Mouse (Mus musculus): ENCODE results near the gene 1700029H14Rik. TPM values are rescaled to one million over a fixed set of nuclear protein-coding genes. Genes with fewer than 3 reads are reported as not detected.

1700029H14Rik gene
- total and polyA plus RNA-seq, 3 experiments = not detected

DNA sequence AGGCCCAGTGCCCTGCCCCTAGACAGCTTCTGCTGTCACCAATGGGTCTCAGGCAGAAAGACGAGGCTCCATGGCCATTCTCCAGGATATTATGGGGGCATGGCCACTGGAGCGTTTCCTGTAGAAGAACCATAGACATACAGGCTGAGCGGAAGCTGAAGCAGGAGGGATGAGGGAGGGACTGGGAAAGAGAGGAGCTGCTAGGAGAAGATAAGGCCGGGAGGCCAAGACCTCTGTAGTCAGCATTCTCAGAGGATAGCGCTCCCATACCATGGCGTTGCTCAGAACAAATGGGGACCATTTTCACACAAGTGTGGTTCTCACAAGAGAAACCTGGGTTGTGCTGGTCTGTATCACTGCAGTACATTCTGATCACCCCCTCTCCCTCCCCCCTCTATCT is 26.8 kb upstream of the 1700029H14Rik start:
- Histone ChIP-seq H3K4me3 (replicated peaks in 1 of 3; ENCODE audit: low read depth in 2 of 3, low read length in 2 of 3, poor library complexity in 1 of 3) (no peak overlapping the region), H3K36me3 (replicated peaks in 1 of 2; ENCODE audit: control insufficient read depth in 1 of 2, insufficient read depth in 1 of 2, low read length in 1 of 2) (peaks cover 39 to 72% of the 10 kb centered on the region in 2 experiments), H3K9ac (ENCODE audit: insufficient read depth, low read depth) (no peak overlapping the region), H3K27ac (ENCODE audit: insufficient read depth, low read depth) (no peak overlapping the region), H3K4me2 (ENCODE audit: insufficient read depth, low read depth, poor library complexity, severe bottlenecking) (no peak overlapping the region), H3K4me1 (ENCODE audit: control insufficient read depth in 1 of 2, insufficient read depth in 2 of 2) (peaks cover 16 to 25% of the 10 kb centered on the region in 2 experiments), H3K79me2 (replicated peaks; ENCODE audit: control insufficient read depth, extremely low read depth, insufficient read depth, poor library complexity, severe bottlenecking) (no peaks in the 10 kb centered on the region), H3K9me3 (replicated peaks; ENCODE audit: low read length) (no peaks in the 10 kb centered on the region), H3K27me3 (replicated peaks) (no peaks in the 10 kb centered on the region)
- no peak for DNase-seq (ENCODE audit: extremely low read depth)
- dilution Hi-C loops (cut with MboI; ENCODE audit: extremely low pct_ligation_motif_present, extremely low pct_unique_long_range_greater_than_20kb, low sequenced_read_pairs) (no loop called here), in situ Hi-C loops (cut with MboI; ENCODE audit: low pct_ligation_motif_present, low pct_unique_long_range_greater_than_20kb, low sequenced_read_pairs) (no loop called here)
- TF ChIP-seq TBP (conservative IDR thresholded peaks at IDR 0.05; ENCODE audit: low read depth, low read length) (no peak), USF1 (IDR thresholded peaks at IDR 0.05; ENCODE audit: low read depth, low read length) (no peak), MXI1 (IDR thresholded peaks at IDR 0.05; ENCODE audit: low read depth, low read length) (no peak), SIN3A (IDR thresholded peaks at IDR 0.05; ENCODE audit: low read length) (no peak), ZMIZ1 (IDR thresholded peaks at IDR 0.05; ENCODE audit: low read depth, low read length) (no peak), MAFK (IDR thresholded peaks at IDR 0.05; ENCODE audit: insufficient replicate concordance, low read length) (no peak), CHD1 (IDR thresholded peaks at IDR 0.05; ENCODE audit: low read depth, low read length) (no peak), POLR2A (IDR thresholded peaks at IDR 0.05; ENCODE audit: low read depth, low read length) (no peak), PAX5 (IDR thresholded peaks at IDR 0.05; ENCODE audit: low read length) (no peak), TCF12 (IDR thresholded peaks at IDR 0.05; ENCODE audit: low read depth, low read length) (no peak), ELF1 (IDR thresholded peaks at IDR 0.05; ENCODE audit: low read depth, low read length) (no peak), MEF2A (IDR thresholded peaks at IDR 0.05; ENCODE audit: borderline replicate concordance, low read depth, low read length) (no peak), RAD21 (IDR thresholded peaks at IDR 0.05; ENCODE audit: low read depth, low read length) (no peak), USF2 (conservative IDR thresholded peaks at IDR 0.05; ENCODE audit: low read depth, low read length) (no peak)

DNA sequence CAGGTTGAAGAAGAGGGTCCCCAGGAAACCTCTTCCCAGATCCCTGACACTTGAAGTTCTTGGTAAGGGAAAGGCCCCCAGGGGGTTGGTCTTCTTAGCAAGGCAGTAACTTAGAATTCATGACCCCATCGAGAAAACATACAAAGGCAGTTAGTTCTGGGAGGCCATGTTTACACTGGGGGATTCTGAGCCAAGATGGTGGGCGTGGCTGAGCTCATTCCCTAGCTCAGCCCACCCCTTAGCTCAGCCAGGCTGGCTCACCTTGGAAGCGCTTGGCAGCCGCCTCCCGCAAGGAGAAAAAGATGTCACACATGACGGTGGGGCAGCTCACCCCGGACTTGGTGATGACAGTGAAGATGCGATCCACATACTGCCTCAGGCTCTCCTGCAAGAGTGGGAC is 22.4 kb upstream of the 1700029H14Rik start:
- no peak for DNase-seq (ENCODE audit: extremely low read depth)
- H3K4me3 ChIP-seq (replicated peaks in 1 of 3; ENCODE audit: low read depth in 2 of 3, low read length in 2 of 3, poor library complexity in 1 of 3) = no peak overlapping the region
- peaks cover 16% of the 10 kb centered on the region for H3K9me3 ChIP-seq (replicated peaks; ENCODE audit: low read length)
- peaks cover 74 to 94% of the 10 kb centered on the region in 2 experiments for H3K36me3 ChIP-seq (replicated peaks in 1 of 2; ENCODE audit: control insufficient read depth in 1 of 2, insufficient read depth in 1 of 2, low read length in 1 of 2)
- H3K4me1 ChIP-seq (ENCODE audit: control insufficient read depth in 1 of 2, insufficient read depth in 2 of 2) = 0 out of 4 replicates have a peak, but pooled peaks cover 0 to 2% of the 10 kb centered on the region in 2 experiments
- no peak overlapping the region for H3K27ac ChIP-seq (ENCODE audit: insufficient read depth, low read depth)
- TF ChIP-seq SMC3 (IDR thresholded peaks at IDR 0.05; ENCODE audit: low read depth, low read length) (no peak), MYC (IDR thresholded peaks at IDR 0.05; ENCODE audit: low read depth, low read length) (no peak), RAD21 (IDR thresholded peaks at IDR 0.05; ENCODE audit: low read depth, low read length) (no peak), ZC3H11A (IDR thresholded peaks at IDR 0.05; ENCODE audit: low read depth, low read length) (no peak), NELFE (IDR thresholded peaks at IDR 0.05; ENCODE audit: low read depth, low read length) (no peak), ELF1 (IDR thresholded peaks at IDR 0.05; ENCODE audit: low read depth, low read length) (no peak), GABPA (IDR thresholded peaks at IDR 0.05; ENCODE audit: insufficient replicate concordance, low read depth, low read length) (no peak)
- H3K27me3 ChIP-seq (replicated peaks) = no peaks in the 10 kb centered on the region
- dilution Hi-C loops (cut with MboI; ENCODE audit: extremely low pct_ligation_motif_present, extremely low pct_unique_long_range_greater_than_20kb, low sequenced_read_pairs) = no loop called here
- H3K9ac ChIP-seq (ENCODE audit: insufficient read depth, low read depth) = no peak overlapping the region
- in situ Hi-C loops (cut with MboI; ENCODE audit: low pct_ligation_motif_present, low pct_unique_long_range_greater_than_20kb, low sequenced_read_pairs) = no loop called here
- no peaks in the 10 kb centered on the region for H3K79me2 ChIP-seq (replicated peaks; ENCODE audit: control insufficient read depth, extremely low read depth, insufficient read depth, poor library complexity, severe bottlenecking)
- no peak overlapping the region for H3K4me2 ChIP-seq (ENCODE audit: insufficient read depth, low read depth, poor library complexity, severe bottlenecking)
